Mouse (Mus musculus): Measurements from ENCODE around the gene Fras1. TPM values are rescaled to one million over a fixed set of nuclear protein-coding genes. Genes with fewer than 3 reads are reported as not detected.

The Fras1 gene
- total and polyA plus RNA-seq, 3 experiments, result not detected

GRCm38 (mm10) chr5:96528296-96528695, 154.5 kb downstream of the Fras1 start:
- Histone ChIP-seq H3K27ac (ENCODE audit: control insufficient read depth, low read depth, low read length) (no peak overlapping the region), H3K9me3 (replicated peaks; ENCODE audit: insufficient read depth, low read length) (no peaks in the 10 kb centered on the region), H3K27me3 (ENCODE audit: control insufficient read depth in 1 of 2, insufficient read depth in 2 of 2, low read length in 2 of 2) (no peaks in the 10 kb centered on the region)

DNA sequence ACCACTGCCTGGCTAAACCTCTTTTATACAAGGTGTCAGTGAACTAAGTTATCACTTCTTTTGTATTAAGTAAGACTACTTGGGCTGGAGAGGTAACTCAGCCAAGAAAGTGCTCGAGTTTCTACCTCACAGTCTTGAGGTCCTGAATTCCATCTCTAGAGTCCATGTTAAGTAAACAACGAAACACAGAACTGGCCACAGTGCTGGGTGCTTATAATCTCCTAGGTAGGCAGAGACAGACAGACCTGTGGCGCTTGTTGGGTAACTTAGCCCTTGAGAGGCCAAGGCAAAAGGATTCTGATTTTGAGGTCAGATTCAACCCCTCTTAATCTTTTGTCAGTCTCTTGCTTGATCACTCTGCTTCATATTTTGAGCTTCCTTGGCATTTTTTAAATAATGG, 156.8 kb downstream of the Fras1 start:
- H3K79me2 ChIP-seq (ENCODE audit: control insufficient read depth, insufficient read depth, low read length, poor library complexity), result no peaks in the 10 kb centered on the region
- no peak for TF ChIP-seq BHLHE40 (IDR thresholded peaks at IDR 0.05; ENCODE audit: borderline replicate concordance, low read depth, low read length)
- TF ChIP-seq CHD1 (IDR thresholded peaks at IDR 0.05; ENCODE audit: low read depth, low read length), result no peak
- TF ChIP-seq SMC3 (IDR thresholded peaks at IDR 0.05; ENCODE audit: low read depth, low read length), result no peak
- no peak for TF ChIP-seq MAZ (IDR thresholded peaks at IDR 0.05; ENCODE audit: low read depth, low read length)
- TF ChIP-seq ELF1 (IDR thresholded peaks at IDR 0.05; ENCODE audit: low read depth, low read length), result no peak
- no peak for TF ChIP-seq TAL1 (IDR thresholded peaks at IDR 0.05; ENCODE audit: low read length)
- TF ChIP-seq USF1 (IDR thresholded peaks at IDR 0.05; ENCODE audit: low read depth, low read length), result no peak
- no peak for TF ChIP-seq UBTF (IDR thresholded peaks at IDR 0.05; ENCODE audit: borderline replicate concordance, insufficient read depth, low read depth, low read length)
- TF ChIP-seq MAX (IDR thresholded peaks at IDR 0.05; ENCODE audit: low read length), result no peak
- no peak for TF ChIP-seq EP300 (IDR thresholded peaks at IDR 0.05; ENCODE audit: low read depth in 1 of 2, low read length in 2 of 2)
- TF ChIP-seq USF2 (IDR thresholded peaks at IDR 0.05; ENCODE audit: borderline replicate concordance in 1 of 2, insufficient read depth in 1 of 2, low read depth in 1 of 2, low read length in 2 of 2), result no peak
- TF ChIP-seq NELFE (IDR thresholded peaks at IDR 0.05; ENCODE audit: low read depth, low read length), result no peak
- TF ChIP-seq HCFC1 (IDR thresholded peaks at IDR 0.05; ENCODE audit: low read depth, low read length), result no peak

More at GRCm38 (mm10) chr5:96528296-96528695, 154.5 kb downstream of the Fras1 start:
- Histone ChIP-seq H3K79me2 (ENCODE audit: control insufficient read depth, insufficient read depth, low read length, poor library complexity) (no peaks in the 10 kb centered on the region), H3K4me3 (ENCODE audit: control insufficient read depth in 1 of 2, insufficient read depth in 1 of 2, low read depth in 2 of 2, low read length in 2 of 2) (no peak overlapping the region), H3K4me1 (ENCODE audit: control insufficient read depth in 1 of 2, insufficient read depth in 2 of 2, low read length in 2 of 2) (no peaks in the 10 kb centered on the region), H3K9ac (ENCODE audit: control insufficient read depth, low read depth, low read length, poor library complexity, severe bottlenecking) (no peak overlapping the region), H3K36me3 (ENCODE audit: control insufficient read depth in 1 of 2, insufficient read depth in 2 of 2, low read length in 2 of 2) (peaks cover 0 to 3% of the 10 kb centered on the region in 2 experiments; a peak in 2 of 4 replicates)
- TF ChIP-seq BHLHE40 (IDR thresholded peaks at IDR 0.05; ENCODE audit: borderline replicate concordance, low read depth, low read length), result no peak
- TF ChIP-seq ELF1 (IDR thresholded peaks at IDR 0.05; ENCODE audit: low read depth, low read length), result no peak
- TF ChIP-seq UBTF (IDR thresholded peaks at IDR 0.05; ENCODE audit: borderline replicate concordance, insufficient read depth, low read depth, low read length), result no peak
- no peak for TF ChIP-seq MYC (IDR thresholded peaks at IDR 0.05; ENCODE audit: low read depth, low read length)
- TF ChIP-seq RCOR1 (IDR thresholded peaks at IDR 0.05; ENCODE audit: low read depth, low read length), result no peak
- TF ChIP-seq MAFK (IDR thresholded peaks at IDR 0.05; ENCODE audit: borderline replicate concordance, low read depth, low read length), result no peak
- DNase-seq (ENCODE audit: low read depth, low spot score), result no peak

More for the DNA sequence above, 156.8 kb downstream of the Fras1 start:
- Histone ChIP-seq H3K9me3 (replicated peaks; ENCODE audit: insufficient read depth, low read length) (no peaks in the 10 kb centered on the region), H3K4me1 (ENCODE audit: control insufficient read depth in 1 of 2, insufficient read depth in 2 of 2, low read length in 2 of 2) (no peaks in the 10 kb centered on the region), H3K27ac (ENCODE audit: control insufficient read depth, low read depth, low read length) (no peak overlapping the region), H3K27me3 (ENCODE audit: control insufficient read depth in 1 of 2, insufficient read depth in 2 of 2, low read length in 2 of 2) (no peaks in the 10 kb centered on the region), H3K4me3 (ENCODE audit: control insufficient read depth in 1 of 2, insufficient read depth in 1 of 2, low read depth in 2 of 2, low read length in 2 of 2) (no peak overlapping the region), H3K36me3 (ENCODE audit: control insufficient read depth in 1 of 2, insufficient read depth in 2 of 2, low read length in 2 of 2) (peaks cover 0 to 3% of the 10 kb centered on the region in 2 experiments; a peak in 2 of 4 replicates), H3K9ac (ENCODE audit: control insufficient read depth, low read depth, low read length, poor library complexity, severe bottlenecking) (no peak overlapping the region)
- DNase-seq (ENCODE audit: low read depth, low spot score), result no peak

Measured in MEL (cell line).